Mouse (Mus musculus): ENCODE results near the gene Ppp2r1b.

Gene Ppp2r1b

GRCm38 (mm10) chr9:50867015-50867414, 21.9 kb downstream of the Ppp2r1b start:
- DNase-seq (ENCODE audit: low spot score), result no peak

GRCm38 (mm10) chr9:50868182-50868581, 23.1 kb downstream of the Ppp2r1b start:
- DNase-seq (ENCODE audit: low spot score), result no peak

GRCm38 (mm10) chr9:50873210-50873609, 28.1 kb downstream of the Ppp2r1b start:
- no peak for DNase-seq (ENCODE audit: low spot score)

GRCm38 (mm10) chr9:50874031-50874430, 28.9 kb downstream of the Ppp2r1b start:
- DNase-seq (ENCODE audit: low spot score), result no peak

GRCm38 (mm10) chr9:50875470-50875869, 30.4 kb downstream of the Ppp2r1b start:
- no peak for DNase-seq (ENCODE audit: low spot score)

GRCm38 (mm10) chr9:50876287-50876686, 31.2 kb downstream of the Ppp2r1b start:
- DNase-seq (ENCODE audit: low spot score), result no peak

GRCm38 (mm10) chr9:50877431-50877830, 32.3 kb downstream of the Ppp2r1b start:
- DNase-seq (ENCODE audit: low spot score), result no peak

- no peak for DNase-seq (ENCODE audit: low spot score)
Measured at GRCm38 (mm10) chr9:50882183-50882582, 37.1 kb downstream of the Ppp2r1b start.

GRCm38 (mm10) chr9:50884093-50884492, 39.0 kb downstream of the Ppp2r1b start:
- no peak for DNase-seq (ENCODE audit: low spot score)

- DNase-seq (ENCODE audit: low spot score), result no peak
Measured at GRCm38 (mm10) chr9:50884741-50885599, 39.9 kb downstream of the Ppp2r1b start.

- DNase-seq (ENCODE audit: low spot score), result no peak
Measured at GRCm38 (mm10) chr9:50885600-50885987, 40.5 kb downstream of the Ppp2r1b start.

- DNase-seq (ENCODE audit: low spot score), result no peak
Measured at GRCm38 (mm10) chr9:50886870-50887269, 41.8 kb downstream of the Ppp2r1b start.

GRCm38 (mm10) chr9:50887351-50887750, 42.2 kb downstream of the Ppp2r1b start:
- DNase-seq (ENCODE audit: low spot score), result no peak

- no peak for DNase-seq (ENCODE audit: low spot score)
Measured at GRCm38 (mm10) chr9:50889211-50889610, 44.1 kb downstream of the Ppp2r1b start.

- DNase-seq (ENCODE audit: low spot score), result no peak
Measured at GRCm38 (mm10) chr9:50889964-50890363, 44.9 kb downstream of the Ppp2r1b start.

- no peak for DNase-seq (ENCODE audit: low spot score)
Measured at GRCm38 (mm10) chr9:50890494-50891090, 45.5 kb downstream of the Ppp2r1b start.

- DNase-seq (ENCODE audit: low spot score), result no peak
Measured at GRCm38 (mm10) chr9:50893665-50894064, 48.6 kb downstream of the Ppp2r1b start.

- no peak for DNase-seq (ENCODE audit: low spot score)
Measured at GRCm38 (mm10) chr9:50900026-50900920, 55.2 kb downstream of the Ppp2r1b start.

- no peak for DNase-seq (ENCODE audit: low spot score)
Measured at GRCm38 (mm10) chr9:50904196-50904847, 59.2 kb downstream of the Ppp2r1b start.

- DNase-seq (ENCODE audit: low spot score), result no peak
Measured at GRCm38 (mm10) chr9:50905321-50905720, 60.2 kb downstream of the Ppp2r1b start.

GRCm38 (mm10) chr9:50911861-50912515, 66.9 kb downstream of the Ppp2r1b start:
- DNase-seq (ENCODE audit: low spot score), result no peak
